Mouse (Mus musculus) spleen, adult 2 months (tissue): ENCODE data around the gene Slc13a3. TPM values are rescaled to one million over a fixed set of nuclear protein-coding genes. Genes with fewer than 3 reads are reported as not detected.

ENCODE experiments used
- DNase-seq, 2 experiments: peaks; one replicate each; pipeline versions ENCODE4 v3.0.0 to v3.0.0-alpha.2; 2012 to 2021; ENCODE audit warnings: low spot score in 2 of 2, low read depth in 1 of 2
- H3K27ac ChIP-seq: fragments of 200-500 bp; 2 replicates; pipeline ENCODE4 v1.5.1; 2012; ENCODE audit warnings: low read length, inconsistent platforms; ENCODE audit not compliant: insufficient read depth
- H3K27me3 ChIP-seq: fragments of 200-500 bp; 2 replicates; pipeline ENCODE4 v1.6.1; 2012; ENCODE audit warnings: mild to moderate bottlenecking, moderate library complexity, low read length, inconsistent platforms; ENCODE audit not compliant: control insufficient read depth, insufficient read depth
- H3K36me3 ChIP-seq: fragments of 200-500 bp; 2 replicates; pipeline ENCODE4 v1.6.1; 2012; ENCODE audit warnings: mild to moderate bottlenecking, low read length, inconsistent platforms; ENCODE audit not compliant: control insufficient read depth, insufficient read depth
- H3K4me1 ChIP-seq: fragments of 200-500 bp; 2 replicates; pipeline ENCODE4 v1.6.1; 2011; ENCODE audit warnings: inconsistent platforms; ENCODE audit not compliant: control insufficient read depth, insufficient read depth, insufficient read length
- H3K4me3 ChIP-seq: fragments of 200-500 bp; 2 replicates; pipeline ENCODE4 v1.5.1; 2011; ENCODE audit warnings: mild to moderate bottlenecking, inconsistent platforms; ENCODE audit not compliant: insufficient read depth, insufficient read length; ENCODE audit errors: extremely low read depth
- CTCF ChIP-seq: fragments of 200-500 bp; IDR thresholded peaks from 2 replicates; pipeline ENCODE4 v1.5.1; 2011; ENCODE audit warnings: mild to moderate bottlenecking, inconsistent platforms; ENCODE audit not compliant: insufficient read depth, insufficient read length, insufficient replicate concordance; ENCODE audit errors: extremely low read depth
- POLR2A ChIP-seq: fragments of 200-500 bp; IDR thresholded peaks from 2 replicates; pipeline ENCODE4 v1.6.1; 2011; ENCODE audit warnings: low read depth, low read length, inconsistent platforms
- WGBS: fragments of 180-500 bp; shearing (Covaris S2); methylation state at CpG from one replicate; pipeline ENCODE4 v1.1.7; 2018; 5-methylcytosine and 5-hydroxymethylcytosine counted together
- polyA plus RNA-seq: library from polyadenylated mRNA; depleted of rRNA; stranded (reverse); fragments of >200 nt; gene quantifications from 2 replicates; pipeline ENCODE4 v1.2.3, GENCODE M21; 2012

Gene Slc13a3
- polyA plus RNA-seq, 1 experiment: 0.94 TPM

DNA sequence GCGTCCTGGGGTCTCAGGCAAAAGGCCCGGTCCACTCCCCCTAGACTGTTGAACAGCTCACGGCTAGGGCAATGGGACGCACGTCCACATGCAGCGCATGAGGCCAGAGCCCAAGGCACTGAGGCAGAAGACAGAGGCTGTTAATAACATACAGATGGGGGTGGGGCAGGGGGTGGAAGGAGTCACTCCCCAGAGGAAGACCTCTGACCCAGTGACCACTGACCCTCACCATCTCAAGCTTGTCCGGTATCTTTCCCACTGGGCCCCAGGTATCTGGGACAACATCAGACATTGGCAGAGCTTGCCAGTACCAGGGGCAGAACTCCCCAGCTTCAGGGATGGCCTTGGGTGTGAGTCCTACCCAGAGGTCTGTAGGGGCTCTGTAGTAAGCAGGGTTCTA, 34.1 kb downstream of the Slc13a3 start:
- H3K27me3 ChIP-seq: no peaks in the 10 kb centered on the region
- no peak for DNase-seq
- H3K4me3 ChIP-seq: no peak overlapping the region
- H3K27ac ChIP-seq: no peak overlapping the region
- H3K4me1 ChIP-seq: no peaks in the 10 kb centered on the region
- no peaks in the 10 kb centered on the region for H3K36me3 ChIP-seq
- TF ChIP-seq CTCF (no peak), POLR2A (no peak)
- 79% methylated on average over 7 of the region's 7 CpGs for WGBS

GRCm38 (mm10) chr2:165428694-165429093, 44.3 kb downstream of the Slc13a3 start:
- TF ChIP-seq CTCF: no peak
- 74% methylated on average over 7 of the region's 7 CpGs for WGBS
- no peak overlapping the region for H3K4me3 ChIP-seq
- no peaks in the 10 kb centered on the region for H3K36me3 ChIP-seq
- H3K27ac ChIP-seq: no peak overlapping the region
- H3K27me3 ChIP-seq: no peaks in the 10 kb centered on the region
- no peak for DNase-seq
- no peaks in the 10 kb centered on the region for H3K4me1 ChIP-seq

DNA sequence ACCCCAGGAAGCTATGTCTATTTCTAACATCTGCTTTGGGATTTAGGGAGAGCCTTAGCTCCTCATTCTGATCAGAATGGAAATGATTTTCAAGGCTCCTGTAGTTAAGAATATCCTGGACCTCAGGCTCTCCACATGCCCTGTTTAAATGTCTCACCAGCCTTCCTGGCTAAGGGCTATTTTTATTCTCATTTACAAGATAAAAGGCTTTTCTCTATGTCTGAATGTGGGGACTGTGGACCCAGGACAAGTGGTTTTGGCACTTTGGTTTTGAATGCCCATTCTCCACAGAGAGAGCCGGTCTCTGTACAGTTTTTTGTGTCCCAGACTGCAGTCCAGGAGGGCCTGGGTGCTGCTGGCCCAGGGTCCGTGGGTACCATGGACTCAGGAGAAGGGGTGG, 52.8 kb downstream of the Slc13a3 start:
- Histone ChIP-seq H3K36me3 (no peaks in the 10 kb centered on the region), H3K27ac (no peak overlapping the region), H3K4me1 (no peaks in the 10 kb centered on the region), H3K27me3 (no peaks in the 10 kb centered on the region), H3K4me3 (no peak overlapping the region)
- TF ChIP-seq POLR2A: no peak
- no peak for TF ChIP-seq CTCF
- 72% methylated on average over 2 of the region's 2 CpGs for WGBS
- DNase-seq: no peak

DNA sequence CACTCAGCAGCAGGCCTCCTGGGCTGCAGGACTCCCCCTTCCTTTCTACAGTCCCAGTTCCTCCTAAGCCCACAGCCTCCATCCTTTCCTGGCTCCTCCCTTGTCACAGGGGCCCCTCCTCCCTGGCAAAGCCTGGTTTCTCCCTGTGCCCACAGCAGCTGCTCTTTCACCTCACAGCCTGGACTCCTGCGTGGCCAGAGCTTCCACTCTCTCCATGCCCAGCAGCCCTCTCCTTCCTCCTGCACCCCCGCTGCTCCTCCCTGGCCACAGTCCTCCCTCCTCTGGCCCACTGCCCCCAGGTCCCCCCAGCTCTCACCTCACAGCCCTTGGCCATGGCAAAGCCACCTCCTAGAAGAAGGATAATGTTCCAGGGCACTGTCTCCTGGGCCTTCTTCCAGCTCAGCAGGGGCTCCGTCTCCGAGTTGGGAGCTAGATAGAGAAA, 53.3 kb downstream of the Slc13a3 start:
- WGBS: 81% methylated on average over 4 of the region's 4 CpGs
- no peaks in the 10 kb centered on the region for H3K27me3 ChIP-seq

GRCm38 (mm10) chr2:165418577-165418976, 54.5 kb downstream of the Slc13a3 start:
- WGBS: 81% methylated on average over 2 of the region's 2 CpGs
- H3K27me3 ChIP-seq: no peaks in the 10 kb centered on the region

More for the DNA sequence above, 53.3 kb downstream of the Slc13a3 start:
- no peaks in the 10 kb centered on the region for H3K36me3 ChIP-seq
- no peak overlapping the region for H3K4me3 ChIP-seq
- no peaks in the 10 kb centered on the region for H3K4me1 ChIP-seq
- H3K27ac ChIP-seq: no peak overlapping the region
- no peak for TF ChIP-seq CTCF
- no peak for TF ChIP-seq POLR2A
- DNase-seq: no peak

DNA sequence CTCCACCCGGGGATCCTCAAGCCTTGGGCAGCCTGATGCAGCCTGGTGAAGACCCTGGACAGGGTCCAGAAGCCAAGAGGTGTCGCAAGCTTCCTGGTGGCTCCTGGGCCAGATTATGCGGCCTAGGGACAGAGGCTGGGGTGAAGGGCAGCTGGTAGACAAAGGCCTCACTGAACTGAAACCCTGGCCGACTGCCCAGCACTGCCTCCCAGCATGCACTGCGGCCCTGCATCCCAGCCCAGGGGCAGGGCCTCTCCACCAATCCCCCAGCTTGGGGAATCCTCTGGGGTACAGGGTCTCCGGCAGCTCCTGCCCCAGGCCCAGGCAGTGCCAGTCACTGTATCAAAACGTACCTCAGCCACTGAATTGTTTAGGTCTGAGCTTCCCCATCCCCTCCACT, 55.7 kb downstream of the Slc13a3 start:
- TF ChIP-seq POLR2A (no peak), CTCF (no peak)
- no peaks in the 10 kb centered on the region for H3K4me1 ChIP-seq
- no peak overlapping the region for H3K4me3 ChIP-seq
- 66% methylated on average over 7 of the region's 7 CpGs for WGBS
- no peaks in the 10 kb centered on the region for H3K36me3 ChIP-seq
- H3K27ac ChIP-seq: no peak overlapping the region
- DNase-seq: no peak
- no peaks in the 10 kb centered on the region for H3K27me3 ChIP-seq

More at GRCm38 (mm10) chr2:165418577-165418976, 54.5 kb downstream of the Slc13a3 start:
- TF ChIP-seq POLR2A (no peak), CTCF (no peak)
- DNase-seq: no peak
- H3K36me3 ChIP-seq: no peaks in the 10 kb centered on the region
- H3K4me1 ChIP-seq: no peaks in the 10 kb centered on the region
- H3K4me3 ChIP-seq: no peak overlapping the region
- no peak overlapping the region for H3K27ac ChIP-seq

GRCm38 (mm10) chr2:165415795-165416194, 57.2 kb downstream of the Slc13a3 start:
- no peak for DNase-seq
- TF ChIP-seq POLR2A (no peak), CTCF (no peak)
- Histone ChIP-seq H3K4me1 (no peaks in the 10 kb centered on the region), H3K27ac (no peak overlapping the region), H3K4me3 (no peak overlapping the region), H3K36me3 (no peaks in the 10 kb centered on the region), H3K27me3 (no peaks in the 10 kb centered on the region)
- WGBS: 86% methylated on average over 6 of the region's 6 CpGs
